Mouse (Mus musculus) hindbrain, embryonic 16.5 days (tissue): Measurements from ENCODE around the gene Xpr1. TPM values are rescaled to one million over a fixed set of nuclear protein-coding genes. Genes with fewer than 3 reads are reported as not detected.

Experiments
- microRNA-seq: library from miRNA; unstranded; fragments of <30 nt; microRNA quantifications from one replicate; pipeline ENCODE4, GENCODE M21; 2017
- polyA plus RNA-seq: library from polyadenylated mRNA; unstranded; fragments of >200 nt; fragmentation: Nextera tagmentation; extraction: Ambion mirVana; gene quantifications from 2 replicates; pipeline ENCODE4 v1.2.1, GENCODE M21; 2015

Gene Xpr1
- polyA plus RNA-seq, 1 experiment from 2014 or later = 40.7 TPM

Small RNA genes within 50 kb of the gene (microRNA-seq; reads per million reads assigned to microRNA genes)
- not detected for gene Gm22569

Other genes starting within 250 kb of the Xpr1 start
- gene BC034090, start 173.0 kb downstream of the Xpr1 start, polyA plus RNA-seq = 6.0 and 6.1 TPM in 2 replicates
- gene Acbd6, start 140.7 kb upstream of the Xpr1 start, polyA plus RNA-seq = 85.7 and 101 TPM in 2 replicates